Mouse (Mus musculus): Measurements from ENCODE around the gene Sh3bp5.

- TF ChIP-seq CTCF (IDR thresholded peaks at IDR 0.05; ENCODE audit: borderline replicate concordance, insufficient read depth, low read depth, low read length) (no peak), POLR2A (IDR thresholded peaks at IDR 0.05; ENCODE audit: borderline replicate concordance, insufficient read depth, low read length) (no peak)
Observed at GRCm38 (mm10) chr14:31376331-31376730, 59.5 kb downstream of the Sh3bp5 start.

Data from cerebellum, adult 2 months (tissue).